Mouse (Mus musculus) left cerebral cortex, adult 2 months (tissue): ENCODE data around the gene Rbms2. TPM values are rescaled to one million over a fixed set of nuclear protein-coding genes. Genes with fewer than 3 reads are reported as not detected.
"Not testable (repeated sequence)": the region's sequence is repeated elsewhere in the genome, so short reads cannot be mapped to it uniquely, and the experiment has no call there.

Source experiments
- DNase-seq, 2 experiments: peaks; one replicate each; pipeline ENCODE4 v3.0.0; 2021 to 2022; ENCODE audit warnings: low spot score in 2 of 2, mixed read lengths in 1 of 2; ENCODE audit errors: extremely low spot score in 1 of 2
- H3K27ac ChIP-seq: fragments of 200-600 bp; 2 replicates; pipeline ENCODE4 v1.8.1; 2022
- H3K4me3 ChIP-seq: fragments of 200-600 bp; 2 replicates; pipeline ENCODE4 v1.8.1; 2022
- CTCF ChIP-seq: fragments of 200-600 bp; IDR thresholded peaks from 2 replicates; pipeline ENCODE4 v1.8.1; 2022; ENCODE audit warnings: antibody characterized with exemption, mild to moderate bottlenecking, moderate library complexity
- intact Hi-C: fragments of 180-260 bp; cut with DNase I; formaldehyde crosslinking; loops from one replicate; pipeline ENCODE4 v1.15.1; 2025
- total RNA-seq, 2 experiments: library from RNA; stranded (reverse); gene quantifications; 2 replicates each; pipeline ENCODE4 v1.2.3; 2021

Gene Rbms2
- total RNA-seq, 2 experiments from 2014 or later = 15.6 to 16.4 TPM

DNA sequence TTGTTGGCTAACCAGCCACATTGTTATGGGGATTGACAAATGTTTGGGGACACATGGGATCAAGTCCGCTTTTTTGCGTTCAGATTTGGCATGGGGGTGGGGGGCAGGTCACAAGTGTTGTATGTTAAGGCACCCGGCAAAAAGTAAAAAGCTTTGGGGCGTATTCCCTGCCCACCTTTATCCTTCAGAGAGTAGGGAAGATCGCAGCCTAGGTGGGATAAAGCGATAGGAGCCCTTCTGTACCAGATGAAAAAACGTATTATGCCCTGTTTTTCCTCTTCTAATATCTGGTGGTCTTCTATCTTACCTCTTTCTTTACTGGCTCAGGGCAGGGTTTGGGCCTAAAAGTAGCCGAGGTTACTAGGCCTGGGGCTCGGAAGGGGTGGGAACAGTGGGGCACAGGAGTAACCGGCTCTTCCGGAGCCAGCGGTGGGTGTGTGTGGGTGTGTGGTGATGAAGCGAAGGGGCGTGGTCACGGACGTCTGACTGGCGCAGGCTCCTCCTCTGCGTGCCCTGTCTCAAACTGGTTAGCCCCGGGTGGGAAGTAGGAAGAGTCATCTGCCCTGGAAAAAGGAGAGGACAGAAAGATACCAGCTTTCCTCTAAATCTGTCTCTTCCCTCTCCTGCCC lies 85.6 kb downstream of the Rbms2 start:
- peak; percentile 63 to 66 for DNase-seq
- intact Hi-C loops = loop anchor here (5.0 kb wide), 1 partner anchor 178 kb away; the partner anchor contains the start of gene Stat2
- Histone ChIP-seq H3K4me3 (no peak overlapping the region), H3K27ac (peak overlapping the region; percentile 54; the same call in 1 of the 2 replicates)
- TF ChIP-seq CTCF = no peak

DNA sequence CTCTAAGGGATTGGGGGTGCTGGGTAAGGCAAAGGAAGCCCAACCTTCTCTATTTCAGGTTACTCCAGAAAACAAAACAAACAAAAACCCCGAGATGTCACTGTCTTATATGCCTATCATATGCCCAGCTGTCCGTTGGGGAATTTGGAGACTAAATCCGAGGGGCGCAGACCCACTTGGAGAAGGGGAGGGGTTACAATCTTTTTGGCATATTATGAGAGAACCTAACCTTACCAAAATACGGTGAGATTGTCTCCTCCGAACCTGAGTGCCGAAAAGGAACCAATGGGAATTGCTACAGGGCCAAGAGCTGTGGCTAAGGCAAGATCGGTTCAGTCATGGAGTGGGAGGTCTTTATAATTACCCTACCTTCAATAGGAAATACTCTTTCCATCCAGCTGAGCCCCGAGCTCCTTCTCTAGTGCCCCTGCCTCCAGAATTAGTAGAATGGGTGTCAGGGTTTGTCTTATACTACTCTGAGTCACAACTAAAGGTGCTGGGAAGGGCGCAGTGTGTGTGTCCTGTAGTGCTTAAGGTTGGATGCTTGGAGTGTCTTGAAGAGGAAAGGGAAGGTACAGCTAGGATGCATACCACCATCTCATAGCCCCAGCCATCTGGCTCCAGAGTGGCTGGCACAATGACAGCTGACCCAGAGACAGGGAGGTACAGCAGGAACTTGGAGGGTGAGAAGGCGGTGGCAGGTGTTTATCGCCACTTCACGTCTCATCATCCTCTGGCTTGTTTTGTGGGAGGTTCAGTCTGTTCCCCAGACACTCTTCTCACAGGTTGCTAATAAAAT lies 86.4 kb downstream of the Rbms2 start:
- TF ChIP-seq CTCF = no peak
- Histone ChIP-seq H3K27ac (peak overlapping the region; percentile 97), H3K4me3 (peak overlapping the region; percentile 87)
- intact Hi-C loops = loop anchor here (5.0 kb wide), 1 partner anchor 179 kb away; the partner anchor contains the start of gene Stat2
- DNase-seq = no peak

DNA sequence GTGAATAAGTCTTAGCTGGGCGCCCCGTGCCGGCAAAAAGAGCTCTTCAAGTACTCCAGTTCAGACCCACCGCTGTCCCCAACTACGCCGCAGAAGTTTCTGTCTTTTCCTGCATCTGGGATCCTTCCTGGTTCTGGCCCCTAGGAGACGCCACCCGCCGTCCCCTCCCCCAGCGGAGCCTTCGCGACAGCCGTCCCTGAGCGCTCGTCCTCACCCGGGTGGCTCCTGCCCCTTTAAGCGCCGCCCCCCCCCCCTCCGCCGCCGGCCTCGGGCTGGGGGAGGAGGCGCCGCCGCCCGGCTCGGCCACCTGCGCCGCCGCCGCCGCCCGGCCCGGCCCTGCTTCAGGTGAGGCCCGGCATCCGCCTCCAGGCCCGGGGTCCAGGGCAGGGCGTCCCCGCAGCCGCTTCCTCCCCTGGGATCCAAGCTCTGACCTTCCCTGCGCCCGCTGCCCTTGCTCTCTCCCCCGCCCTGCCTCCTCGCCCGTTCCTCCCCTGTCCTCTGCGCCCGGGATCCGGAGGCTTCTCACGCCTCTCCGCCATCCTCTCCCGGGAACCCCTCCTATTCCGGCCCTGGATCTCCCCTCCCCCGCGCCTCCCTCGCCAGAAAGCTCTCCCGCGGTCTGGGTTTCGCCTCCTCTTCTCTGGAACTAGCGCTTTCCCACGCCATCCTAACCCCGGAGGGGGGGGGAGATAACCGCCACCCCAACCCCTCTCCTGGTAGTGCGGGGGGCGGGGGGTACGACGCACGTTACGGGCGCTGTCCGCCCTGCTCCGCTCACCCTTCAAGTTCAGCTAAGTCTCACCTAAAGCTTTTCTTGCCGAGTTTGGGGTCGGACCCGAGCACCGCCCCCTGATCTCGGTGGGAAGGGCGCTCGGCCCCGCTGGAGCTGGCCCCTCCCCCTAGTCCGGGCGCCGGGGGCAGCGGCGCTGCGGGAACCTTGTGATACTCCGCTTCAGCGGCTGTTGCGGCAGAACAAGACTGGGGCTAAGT lies 87.3 kb downstream of the Rbms2 start:
- Histone ChIP-seq H3K4me3 (peak overlapping the region; percentile 87), H3K27ac (peak overlapping the region; percentile 97)
- peak; percentile 71 to 75 for DNase-seq
- intact Hi-C loops = loop anchor here (5.0 kb wide), 1 partner anchor 180 kb away; the partner anchor contains the start of gene Stat2
- peak; percentile 54 for TF ChIP-seq CTCF

DNA sequence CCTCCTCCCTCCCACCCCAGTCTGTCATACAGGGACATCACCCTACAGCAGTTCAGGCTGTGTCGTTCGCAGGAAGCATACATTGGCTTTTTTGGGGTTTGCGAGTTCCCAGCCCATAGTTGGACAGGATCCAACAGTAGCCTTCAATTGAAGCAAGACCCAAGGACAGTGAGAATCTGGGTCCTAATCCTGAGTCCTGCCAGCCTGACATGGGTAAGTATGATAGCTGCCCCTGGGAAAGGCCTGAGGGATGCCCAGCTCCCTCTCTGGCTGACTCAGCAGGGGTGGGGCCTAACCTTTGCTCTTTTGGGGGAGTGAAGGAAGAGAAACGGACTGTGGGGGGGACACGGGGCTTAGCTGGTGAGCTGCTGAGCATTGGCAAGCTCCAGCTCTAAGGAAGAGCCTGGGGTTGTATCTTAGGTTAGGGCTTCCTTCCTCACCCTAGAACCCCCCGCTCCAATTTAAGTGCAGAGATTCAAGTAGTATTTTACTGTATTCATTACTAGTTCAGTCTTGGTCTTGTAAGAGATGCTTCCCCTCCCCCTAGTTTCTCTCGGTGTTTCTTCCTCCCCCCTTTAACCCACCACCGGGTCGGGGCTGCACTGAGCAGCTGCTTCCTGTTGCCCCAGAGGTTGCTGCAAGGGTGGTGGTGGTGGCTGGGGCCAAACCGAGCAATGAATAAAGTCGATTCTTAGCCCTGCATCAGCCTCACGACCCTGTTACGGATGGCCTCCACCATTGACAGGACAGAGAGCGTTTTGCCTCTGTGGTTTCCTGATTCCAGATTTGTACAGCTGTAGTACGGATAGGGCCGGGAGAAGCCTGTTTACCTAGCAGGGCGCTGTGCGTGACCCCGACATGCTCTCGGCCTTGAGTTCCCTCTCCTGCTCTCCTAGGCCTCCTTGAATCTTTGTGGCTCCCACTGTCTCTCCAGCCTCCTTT lies 88.3 kb downstream of the Rbms2 start, which contains the start of gene Baz2a:
Gene Baz2a (plus strand): TSS at position 14 of the 942 bp plus-strand sequence.
- TF ChIP-seq CTCF = no peak
- peak within 1 kb of the TSS; percentile 87 for H3K4me3 ChIP-seq
- H3K27ac ChIP-seq = peak within 1 kb of the TSS; percentile 97
- intact Hi-C loops = loop anchor here (2.0 to 5.0 kb wide), 2 partner anchors 97 to 180 kb away; partner anchors contain the start of gene Stat2
- peak in 1 of 2 experiments; percentile 27 for DNase-seq

DNA sequence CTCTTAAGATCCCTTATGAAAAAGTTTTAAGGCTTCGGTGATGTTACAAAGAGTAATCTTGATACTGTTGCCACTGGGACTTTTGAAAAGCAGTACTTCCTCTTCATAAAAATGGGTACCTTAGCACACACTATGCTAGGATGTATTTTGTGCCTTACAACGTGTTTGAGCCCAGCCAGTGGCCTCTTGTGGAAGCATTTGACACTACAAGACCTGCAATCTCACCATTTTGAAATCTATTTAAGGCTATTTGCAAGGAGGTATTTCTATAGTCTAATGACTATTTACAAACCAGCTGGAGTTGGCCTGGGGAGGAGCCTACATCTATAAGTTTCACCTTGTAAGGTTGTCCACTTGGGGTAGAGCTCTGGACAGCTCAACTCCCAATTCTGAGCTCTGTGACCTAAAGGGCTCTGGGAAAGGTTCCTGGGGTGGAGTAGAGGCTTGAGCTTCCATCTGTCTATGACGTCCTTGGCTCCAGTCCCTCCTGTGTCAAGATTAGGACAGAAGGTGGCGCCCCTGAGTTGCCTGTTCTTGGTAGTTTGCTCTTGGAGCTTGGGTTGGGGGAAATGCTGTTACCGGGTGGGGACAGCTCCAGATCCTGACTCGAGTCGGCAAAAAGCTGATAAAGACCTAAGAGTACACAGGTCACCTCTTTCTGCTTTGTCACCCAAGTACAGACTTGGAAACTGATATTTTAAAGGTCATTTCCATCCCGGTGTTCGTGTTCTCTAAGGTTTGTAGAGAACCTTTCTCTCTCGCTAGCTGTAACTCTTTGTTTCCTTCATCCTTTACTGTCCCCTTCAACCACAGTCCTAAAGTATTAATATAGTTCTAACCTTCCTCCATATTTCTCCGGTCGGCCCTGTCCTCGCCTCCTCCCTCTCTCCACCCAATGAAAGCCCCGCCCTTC lies 89.2 kb downstream of the Rbms2 start:
- peak overlapping the region; percentile 45 for H3K27ac ChIP-seq
- peak; percentile 80 to 84 for DNase-seq
- intact Hi-C loops = loop anchor here (2.0 to 5.0 kb wide), 2 partner anchors 98 to 181 kb away; partner anchors contain the start of gene Stat2
- TF ChIP-seq CTCF = peak; percentile 73
- H3K4me3 ChIP-seq = peak overlapping the region; percentile 87

DNA sequence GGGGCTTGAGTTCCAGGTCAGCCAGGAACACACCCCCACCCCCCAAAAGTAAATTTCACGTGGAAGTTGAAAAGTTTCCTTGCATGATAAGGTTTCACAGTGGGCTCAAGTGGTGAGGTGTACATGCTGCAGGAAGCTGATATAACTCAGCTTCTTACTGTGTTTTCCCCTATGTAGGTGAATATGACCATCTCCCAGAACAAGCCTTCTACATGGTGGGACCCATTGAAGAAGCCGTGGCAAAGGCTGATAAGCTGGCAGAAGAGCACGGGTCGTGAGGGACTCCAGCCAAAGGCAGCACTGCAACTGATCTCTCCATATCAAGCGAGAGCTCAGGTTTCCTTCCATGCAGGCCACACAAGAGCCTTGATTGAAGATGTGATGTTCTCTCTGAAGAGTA lies 90.3 kb downstream of the Rbms2 start:
- no peak for TF ChIP-seq CTCF
- DNase-seq = no peak
- H3K27ac ChIP-seq = no peak overlapping the region
- no peak overlapping the region for H3K4me3 ChIP-seq
- intact Hi-C loops = loop anchor here (2.0 to 5.0 kb wide), 2 partner anchors 99 to 182 kb away; partner anchors contain the start of gene Stat2

DNA sequence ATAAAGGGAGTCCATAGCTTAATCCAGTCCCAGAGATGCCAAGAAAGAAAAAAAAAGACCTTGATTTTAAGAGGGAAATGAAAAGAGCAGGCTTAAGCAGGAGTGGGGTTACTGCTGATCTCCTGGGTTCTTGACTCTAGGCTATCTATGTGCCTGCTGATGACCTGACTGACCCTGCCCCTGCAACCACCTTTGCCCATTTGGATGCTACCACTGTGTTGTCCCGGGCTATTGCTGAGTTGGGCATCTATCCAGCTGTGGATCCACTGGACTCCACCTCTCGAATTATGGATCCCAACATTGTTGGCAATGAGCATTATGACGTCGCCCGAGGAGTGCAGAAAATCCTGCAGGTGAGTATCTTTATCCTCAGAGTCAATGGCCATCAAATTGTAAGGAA lies 91.9 kb downstream of the Rbms2 start:
- intact Hi-C loops = no loop called here
- H3K27ac ChIP-seq = no peak overlapping the region
- no peak for DNase-seq
- no peak for TF ChIP-seq CTCF
- no peak overlapping the region for H3K4me3 ChIP-seq

DNA sequence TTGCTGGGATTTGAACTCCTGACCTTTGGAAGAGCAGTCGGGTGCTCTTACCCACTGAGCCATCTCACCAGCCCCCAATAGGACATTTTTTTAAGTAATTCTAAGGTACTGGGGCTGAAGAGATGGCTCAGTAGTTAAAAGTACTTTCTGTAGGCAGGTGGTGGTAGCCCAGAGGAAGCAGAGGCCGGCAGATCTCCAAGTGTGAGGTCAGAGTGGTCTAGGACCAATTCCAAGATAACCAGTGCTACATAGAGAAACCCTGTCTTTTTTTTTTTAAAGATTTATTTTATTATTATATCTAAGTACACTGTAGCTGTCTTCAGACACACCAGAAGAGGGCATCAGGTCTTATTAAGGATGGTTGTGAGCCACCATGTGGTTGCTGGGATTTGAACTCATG lies 92.9 kb downstream of the Rbms2 start:
- DNase-seq, H3K27ac ChIP-seq, intact Hi-C loops, H3K4me3 ChIP-seq: not testable (repeated sequence)

DNA sequence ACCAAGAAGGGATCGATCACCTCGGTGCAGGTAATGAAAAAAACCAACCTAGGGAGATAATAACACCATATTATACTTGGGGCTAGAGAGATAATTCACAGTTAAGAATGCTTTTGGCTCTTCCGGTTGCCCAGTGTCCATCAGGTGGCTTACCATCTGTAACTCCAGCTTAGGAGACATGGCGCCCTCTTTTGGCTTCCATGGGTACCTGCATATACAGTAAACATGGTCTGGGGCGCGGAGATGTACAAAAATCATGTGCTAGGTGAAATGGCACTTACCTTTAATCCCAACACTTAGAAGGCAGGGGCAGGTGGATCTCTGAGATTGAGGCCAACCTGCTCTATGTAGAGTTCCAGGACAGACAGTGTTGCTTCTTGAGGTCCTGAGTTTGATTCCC lies 93.7 kb downstream of the Rbms2 start:
- intact Hi-C loops = no loop called here
- H3K27ac ChIP-seq = no peak overlapping the region
- no peak overlapping the region for H3K4me3 ChIP-seq
- peak; percentile 52 for TF ChIP-seq CTCF
- no peak for DNase-seq
